Mouse (Mus musculus): Measurements from ENCODE around the gene Ctnna2. TPM values are rescaled to one million over a fixed set of nuclear protein-coding genes. Genes with fewer than 3 reads are reported as not detected.

Ctnna2 gene
- polyA plus RNA-seq, 1 experiment from 2014 or later: 0.32 TPM

GRCm38 (mm10) chr6:77446861-77447260 lies 532.6 kb downstream of the Ctnna2 start:
- WGBS: 81% methylated on average over 1 of the region's 1 CpGs
- Histone ChIP-seq H3K4me3 (ENCODE audit: low read length) (no peak overlapping the region), H3K27ac (ENCODE audit: low read depth, low read length) (no peak overlapping the region), H3K4me2 (replicated peaks; ENCODE audit: low read depth, low read length) (no peak overlapping the region), H3K36me3 (ENCODE audit: control insufficient read depth, insufficient read depth, low read length) (no peaks in the 10 kb centered on the region), H3K9me3 (ENCODE audit: control insufficient read depth, low read length) (no peaks in the 10 kb centered on the region), H3K9ac (ENCODE audit: low read depth, low read length) (no peak overlapping the region), H3K4me1 (ENCODE audit: control insufficient read depth, insufficient read depth, low read length) (no peaks in the 10 kb centered on the region), H3K27me3 (ENCODE audit: control insufficient read depth, insufficient read depth, low read length) (no peaks in the 10 kb centered on the region)
- no peak for ATAC-seq (ENCODE audit: low FRiP score, low TSS enrichment)

GRCm38 (mm10) chr6:77443906-77444305 lies 535.6 kb downstream of the Ctnna2 start:
- Histone ChIP-seq H3K4me3 (ENCODE audit: low read length) (no peak overlapping the region), H3K4me2 (replicated peaks; ENCODE audit: low read depth, low read length) (no peak overlapping the region), H3K36me3 (ENCODE audit: control insufficient read depth, insufficient read depth, low read length) (no peaks in the 10 kb centered on the region), H3K9me3 (ENCODE audit: control insufficient read depth, low read length) (no peaks in the 10 kb centered on the region), H3K4me1 (ENCODE audit: control insufficient read depth, insufficient read depth, low read length) (no peaks in the 10 kb centered on the region), H3K9ac (ENCODE audit: low read depth, low read length) (no peak overlapping the region), H3K27me3 (ENCODE audit: control insufficient read depth, insufficient read depth, low read length) (no peaks in the 10 kb centered on the region), H3K27ac (ENCODE audit: low read depth, low read length) (no peak overlapping the region)
- 77% methylated on average over 11 of the region's 11 CpGs for WGBS
- no peak for ATAC-seq (ENCODE audit: low FRiP score, low TSS enrichment)

- Histone ChIP-seq H3K9me3 (ENCODE audit: control insufficient read depth, low read length) (no peaks in the 10 kb centered on the region), H3K36me3 (ENCODE audit: control insufficient read depth, insufficient read depth, low read length) (no peaks in the 10 kb centered on the region), H3K4me2 (replicated peaks; ENCODE audit: low read depth, low read length) (no peak overlapping the region), H3K27ac (ENCODE audit: low read depth, low read length) (no peak overlapping the region), H3K4me1 (ENCODE audit: control insufficient read depth, insufficient read depth, low read length) (no peaks in the 10 kb centered on the region), H3K9ac (ENCODE audit: low read depth, low read length) (no peak overlapping the region), H3K27me3 (ENCODE audit: control insufficient read depth, insufficient read depth, low read length) (no peaks in the 10 kb centered on the region), H3K4me3 (ENCODE audit: low read length) (no peak overlapping the region)
- no peak for ATAC-seq (ENCODE audit: low FRiP score, low TSS enrichment)
- 57% methylated on average over 5 of the region's 5 CpGs for WGBS
Observed at GRCm38 (mm10) chr6:77441051-77441450, 538.4 kb downstream of the Ctnna2 start.

- WGBS: 88% methylated on average over 4 of the region's 4 CpGs
Observed at GRCm38 (mm10) chr6:77430381-77430780, 549.1 kb downstream of the Ctnna2 start.

GRCm38 (mm10) chr6:77425746-77426145 lies 553.8 kb downstream of the Ctnna2 start:
- no peaks in the 10 kb centered on the region for H3K4me1 ChIP-seq (ENCODE audit: control insufficient read depth, insufficient read depth, low read length)
- H3K4me3 ChIP-seq (ENCODE audit: low read length): no peak overlapping the region
- no peak overlapping the region for H3K27ac ChIP-seq (ENCODE audit: low read depth, low read length)
- H3K36me3 ChIP-seq (ENCODE audit: control insufficient read depth, insufficient read depth, low read length): no peaks in the 10 kb centered on the region
- H3K9ac ChIP-seq (ENCODE audit: low read depth, low read length): no peak overlapping the region
- no peaks in the 10 kb centered on the region for H3K27me3 ChIP-seq (ENCODE audit: control insufficient read depth, insufficient read depth, low read length)
- no peak for ATAC-seq (ENCODE audit: low FRiP score, low TSS enrichment)
- no peak overlapping the region for H3K4me2 ChIP-seq (replicated peaks; ENCODE audit: low read depth, low read length)
- H3K9me3 ChIP-seq (ENCODE audit: control insufficient read depth, low read length): no peaks in the 10 kb centered on the region

More at GRCm38 (mm10) chr6:77430381-77430780, 549.1 kb downstream of the Ctnna2 start:
- Histone ChIP-seq H3K36me3 (ENCODE audit: control insufficient read depth, insufficient read depth, low read length) (no peaks in the 10 kb centered on the region), H3K4me1 (ENCODE audit: control insufficient read depth, insufficient read depth, low read length) (no peaks in the 10 kb centered on the region), H3K4me3 (ENCODE audit: low read length) (no peak overlapping the region), H3K9me3 (ENCODE audit: control insufficient read depth, low read length) (no peaks in the 10 kb centered on the region), H3K4me2 (replicated peaks; ENCODE audit: low read depth, low read length) (no peak overlapping the region), H3K9ac (ENCODE audit: low read depth, low read length) (no peak overlapping the region), H3K27me3 (ENCODE audit: control insufficient read depth, insufficient read depth, low read length) (no peaks in the 10 kb centered on the region), H3K27ac (ENCODE audit: low read depth, low read length) (no peak overlapping the region)
- no peak for ATAC-seq (ENCODE audit: low FRiP score, low TSS enrichment)

- no peak overlapping the region for H3K4me3 ChIP-seq (ENCODE audit: low read length)
- H3K4me2 ChIP-seq (replicated peaks; ENCODE audit: low read depth, low read length): no peak overlapping the region
- no peak overlapping the region for H3K9ac ChIP-seq (ENCODE audit: low read depth, low read length)
- WGBS: 83% methylated on average over 4 of the region's 4 CpGs
- no peaks in the 10 kb centered on the region for H3K27me3 ChIP-seq (ENCODE audit: control insufficient read depth, insufficient read depth, low read length)
- H3K27ac ChIP-seq (ENCODE audit: low read depth, low read length): no peak overlapping the region
- no peaks in the 10 kb centered on the region for H3K36me3 ChIP-seq (ENCODE audit: control insufficient read depth, insufficient read depth, low read length)
- H3K9me3 ChIP-seq (ENCODE audit: control insufficient read depth, low read length): no peaks in the 10 kb centered on the region
- no peaks in the 10 kb centered on the region for H3K4me1 ChIP-seq (ENCODE audit: control insufficient read depth, insufficient read depth, low read length)
- no peak for ATAC-seq (ENCODE audit: low FRiP score, low TSS enrichment)
Observed at GRCm38 (mm10) chr6:77424826-77425225, 554.7 kb downstream of the Ctnna2 start.

GRCm38 (mm10) chr6:77421564-77422139 lies 557.8 kb downstream of the Ctnna2 start:
- no peak overlapping the region for H3K9ac ChIP-seq (ENCODE audit: low read depth, low read length)
- no peaks in the 10 kb centered on the region for H3K36me3 ChIP-seq (ENCODE audit: control insufficient read depth, insufficient read depth, low read length)
- H3K27ac ChIP-seq (ENCODE audit: low read depth, low read length): no peak overlapping the region
- H3K4me3 ChIP-seq (ENCODE audit: low read length): no peak overlapping the region
- no peaks in the 10 kb centered on the region for H3K27me3 ChIP-seq (ENCODE audit: control insufficient read depth, insufficient read depth, low read length)
- WGBS: 75% methylated on average over 3 of the region's 3 CpGs
- H3K4me2 ChIP-seq (replicated peaks; ENCODE audit: low read depth, low read length): no peak overlapping the region
- no peak for ATAC-seq (ENCODE audit: low FRiP score, low TSS enrichment)
- no peaks in the 10 kb centered on the region for H3K4me1 ChIP-seq (ENCODE audit: control insufficient read depth, insufficient read depth, low read length)
- H3K9me3 ChIP-seq (ENCODE audit: control insufficient read depth, low read length): no peaks in the 10 kb centered on the region

- no peak overlapping the region for H3K4me3 ChIP-seq (ENCODE audit: low read length)
- no peaks in the 10 kb centered on the region for H3K36me3 ChIP-seq (ENCODE audit: control insufficient read depth, insufficient read depth, low read length)
- H3K4me2 ChIP-seq (replicated peaks; ENCODE audit: low read depth, low read length): no peak overlapping the region
- H3K9ac ChIP-seq (ENCODE audit: low read depth, low read length): no peak overlapping the region
- H3K27me3 ChIP-seq (ENCODE audit: control insufficient read depth, insufficient read depth, low read length): no peaks in the 10 kb centered on the region
- H3K9me3 ChIP-seq (ENCODE audit: control insufficient read depth, low read length): no peaks in the 10 kb centered on the region
- no peak for ATAC-seq (ENCODE audit: low FRiP score, low TSS enrichment)
- H3K27ac ChIP-seq (ENCODE audit: low read depth, low read length): no peak overlapping the region
- whole genome bisulfite sequencing: 70% methylated on average over 1 of the region's 1 CpGs
- no peaks in the 10 kb centered on the region for H3K4me1 ChIP-seq (ENCODE audit: control insufficient read depth, insufficient read depth, low read length)
Observed at GRCm38 (mm10) chr6:77416999-77417398, 562.5 kb downstream of the Ctnna2 start.

GRCm38 (mm10) chr6:77413530-77413929 lies 566.0 kb downstream of the Ctnna2 start:
- 78% methylated on average over 1 of the region's 1 CpGs for WGBS

More at GRCm38 (mm10) chr6:77413530-77413929, 566.0 kb downstream of the Ctnna2 start:
- H3K27me3 ChIP-seq (ENCODE audit: control insufficient read depth, insufficient read depth, low read length): no peaks in the 10 kb centered on the region
- no peak for ATAC-seq (ENCODE audit: low FRiP score, low TSS enrichment)
- H3K4me3 ChIP-seq (ENCODE audit: low read length): no peak overlapping the region
- no peak overlapping the region for H3K9ac ChIP-seq (ENCODE audit: low read depth, low read length)
- H3K9me3 ChIP-seq (ENCODE audit: control insufficient read depth, low read length): no peaks in the 10 kb centered on the region
- H3K4me2 ChIP-seq (replicated peaks; ENCODE audit: low read depth, low read length): no peak overlapping the region
- no peak overlapping the region for H3K27ac ChIP-seq (ENCODE audit: low read depth, low read length)
- no peaks in the 10 kb centered on the region for H3K36me3 ChIP-seq (ENCODE audit: control insufficient read depth, insufficient read depth, low read length)
- no peaks in the 10 kb centered on the region for H3K4me1 ChIP-seq (ENCODE audit: control insufficient read depth, insufficient read depth, low read length)

Measured in kidney, embryonic 14.5 days (tissue).